Mouse (Mus musculus): ENCODE results near the gene Plcb3. TPM values are rescaled to one million over a fixed set of nuclear protein-coding genes. Genes with fewer than 3 reads are reported as not detected.
A peak's percentile ranks its signal among the peaks of the same experiment; 100 is the strongest.
"Not testable (repeated sequence)": the region's sequence is repeated elsewhere in the genome, so short reads cannot be mapped to it uniquely, and the experiment has no call there.

Gene Plcb3
- polyA plus RNA-seq, 1 experiment from 2014 or later = 11.2 TPM

DNA sequence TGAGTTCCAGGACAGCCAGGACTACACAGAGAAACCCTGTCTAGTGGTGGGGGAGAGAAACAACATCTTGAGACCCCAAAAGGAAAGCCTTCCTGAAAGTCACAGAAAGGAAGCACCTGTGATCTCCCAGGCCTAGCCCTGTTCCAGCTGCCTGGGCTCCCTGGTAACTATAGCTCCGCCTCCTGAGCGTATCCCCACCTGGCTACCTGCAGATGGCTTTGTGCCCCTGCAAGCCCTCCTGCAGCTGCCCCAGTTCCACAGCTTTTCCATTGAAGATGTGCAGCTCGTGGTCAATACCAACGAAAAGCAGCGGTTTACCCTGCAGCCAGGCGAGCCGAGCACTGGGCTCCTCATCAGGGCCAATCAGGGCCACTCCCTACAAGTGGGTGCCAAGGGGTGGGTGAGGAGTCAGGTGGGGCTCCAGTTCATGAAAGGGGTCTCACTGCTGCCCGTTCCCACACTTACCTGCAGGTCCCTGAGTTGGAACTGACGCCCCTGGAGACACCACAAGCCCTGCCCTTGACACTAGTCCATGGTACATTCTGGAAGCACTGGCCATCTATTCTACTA lies 21.5 kb upstream of the Plcb3 start:
- no peak for ATAC-seq (replicated peaks)

DNA sequence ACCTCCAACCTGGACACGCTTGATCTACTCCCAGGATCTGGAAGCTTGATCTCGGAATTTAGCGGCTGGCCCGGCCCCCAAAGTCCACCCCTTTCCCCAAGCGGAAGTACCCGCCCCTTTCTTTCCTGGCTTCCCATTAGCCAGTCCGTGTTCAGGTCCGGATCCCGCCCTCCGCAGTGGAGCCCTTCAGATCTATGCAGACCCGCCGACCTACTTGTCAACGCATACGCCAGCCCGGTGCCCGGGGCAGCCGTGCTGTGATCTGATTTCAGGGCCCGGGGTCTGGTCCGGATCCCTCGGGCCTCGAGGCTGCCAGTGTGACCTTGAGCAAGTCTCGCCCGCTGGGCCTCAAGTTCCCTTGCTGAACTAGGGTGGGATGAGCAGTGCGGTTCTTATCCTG lies 19.7 kb upstream of the Plcb3 start, which contains the start of the genes Nudt22 and Trpt1:
Nudt22 (minus strand) TSS at position 112 of the 400 bp plus-strand sequence.
Trpt1 (plus strand) TSS at position 126 of the 400 bp plus-strand sequence.
- under 1% methylated on average over 24 of the region's 24 CpGs for WGBS

More for the DNA sequence above, 21.5 kb upstream of the Plcb3 start:
- Histone ChIP-seq H3K4me3 (no peak overlapping the region), H3K4me2 (replicated peaks) (no peak overlapping the region), H3K4me1 (peaks cover 32% of the 10 kb centered on the region), H3K9ac (replicated peaks) (no peak overlapping the region), H3K36me3 (0 out of 2 replicates have a peak, but pooled peaks cover 9% of the 10 kb centered on the region), H3K27ac (replicated peaks) (no peak overlapping the region), H3K27me3 (no peaks in the 10 kb centered on the region), H3K9me3 (no peaks in the 10 kb centered on the region)
- 75% methylated on average over 9 of the region's 9 CpGs for WGBS

DNA sequence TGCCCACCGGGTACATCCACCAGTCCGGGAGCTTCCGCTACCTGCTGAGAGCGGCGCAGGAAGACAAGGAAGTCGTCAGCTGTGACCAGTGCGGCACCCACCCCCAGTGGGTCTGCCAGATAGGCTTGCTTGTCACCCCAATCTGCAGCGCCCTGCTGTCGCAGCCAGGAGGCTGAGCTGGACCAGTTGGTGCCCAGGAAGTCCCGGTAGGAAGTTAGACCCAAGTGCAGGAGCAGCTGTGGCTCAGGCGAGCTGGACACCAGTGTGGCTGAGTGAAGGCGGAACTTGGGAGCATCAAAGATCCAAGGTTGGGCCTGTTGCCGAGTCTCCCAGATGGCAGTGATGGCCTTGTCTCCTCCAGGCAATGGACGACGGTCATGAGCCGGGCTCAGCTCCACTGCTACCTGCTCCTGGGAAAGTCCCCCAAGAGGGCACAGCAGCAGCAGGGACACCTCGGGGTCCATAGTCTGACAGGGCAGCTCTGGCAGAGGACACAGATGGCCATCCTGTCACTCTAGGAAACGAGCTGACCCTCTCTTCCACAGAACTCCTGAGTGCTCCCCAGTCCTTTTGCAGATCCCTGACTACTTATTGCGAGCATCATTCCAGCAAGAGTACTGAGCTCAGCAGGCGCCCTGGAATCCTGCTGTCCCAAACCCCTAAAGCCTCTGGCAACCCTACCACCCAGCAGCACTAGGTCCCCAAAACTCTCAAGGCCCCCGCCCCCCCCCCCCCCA lies 19.2 kb upstream of the Plcb3 start:
- Histone ChIP-seq H3K4me3 (peak overlapping the region; percentile 60), H3K27ac (replicated peaks) (no peak overlapping the region), H3K4me1 (peaks cover 40% of the 10 kb centered on the region), H3K9me3 (no peaks in the 10 kb centered on the region), H3K36me3 (0 out of 2 replicates have a peak, but pooled peaks cover 9% of the 10 kb centered on the region), H3K4me2 (replicated peaks) (peak overlapping the region; percentile 82), H3K9ac (replicated peaks) (peak overlapping the region; percentile 67), H3K27me3 (no peaks in the 10 kb centered on the region)
- ATAC-seq (replicated peaks) = no peak
- WGBS = 50% methylated on average over 21 of the region's 21 CpGs

More for the DNA sequence above, 19.7 kb upstream of the Plcb3 start, which contains the start of the genes Nudt22 and Trpt1:
- peak within 1 kb of the TSS; percentile 63 for H3K27ac ChIP-seq (replicated peaks)
- H3K4me2 ChIP-seq (replicated peaks) = peak within 1 kb of the TSS; percentile 82
- 0 out of 2 replicates have a peak, but pooled peaks cover 9% of the 10 kb centered on the region for H3K36me3 ChIP-seq
- no peaks in the 10 kb centered on the region for H3K9me3 ChIP-seq
- no peaks in the 10 kb centered on the region for H3K27me3 ChIP-seq
- ATAC-seq (replicated peaks) = peak; percentile 65
- H3K4me1 ChIP-seq = peaks cover 40% of the 10 kb centered on the region
- H3K9ac ChIP-seq (replicated peaks) = peak within 1 kb of the TSS; percentile 67
- peak within 1 kb of the TSS; percentile 60 for H3K4me3 ChIP-seq

DNA sequence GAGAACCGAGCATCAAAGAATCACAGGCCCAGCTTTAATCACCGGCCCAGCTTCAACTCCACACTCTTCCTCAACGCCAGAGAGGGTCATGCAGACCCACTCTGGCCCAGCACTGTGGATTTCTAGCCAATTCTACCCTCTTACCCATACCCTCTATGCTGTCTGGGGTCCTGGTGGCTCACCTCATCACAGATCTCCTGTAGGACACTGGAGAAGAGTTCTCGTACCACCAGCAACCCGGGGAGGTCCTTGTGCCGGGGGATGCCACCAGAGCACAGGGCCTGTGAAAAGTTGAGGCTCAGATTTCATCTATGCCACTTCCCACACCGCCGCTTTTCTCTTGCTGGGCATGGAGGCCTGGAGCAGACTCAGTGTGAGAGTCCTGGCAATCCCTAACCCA lies 18.2 kb upstream of the Plcb3 start:
- H3K4me3 ChIP-seq = no peak overlapping the region
- H3K9me3 ChIP-seq = no peaks in the 10 kb centered on the region
- no peak overlapping the region for H3K4me2 ChIP-seq (replicated peaks)
- 84% methylated on average over 8 of the region's 8 CpGs for WGBS
- no peak for ATAC-seq (replicated peaks)
- H3K27me3 ChIP-seq = no peaks in the 10 kb centered on the region
- no peak overlapping the region for H3K27ac ChIP-seq (replicated peaks)
- H3K36me3 ChIP-seq = 0 out of 2 replicates have a peak, but pooled peaks cover 2% of the 10 kb centered on the region
- no peak overlapping the region for H3K9ac ChIP-seq (replicated peaks)
- peaks cover 40% of the 10 kb centered on the region for H3K4me1 ChIP-seq

DNA sequence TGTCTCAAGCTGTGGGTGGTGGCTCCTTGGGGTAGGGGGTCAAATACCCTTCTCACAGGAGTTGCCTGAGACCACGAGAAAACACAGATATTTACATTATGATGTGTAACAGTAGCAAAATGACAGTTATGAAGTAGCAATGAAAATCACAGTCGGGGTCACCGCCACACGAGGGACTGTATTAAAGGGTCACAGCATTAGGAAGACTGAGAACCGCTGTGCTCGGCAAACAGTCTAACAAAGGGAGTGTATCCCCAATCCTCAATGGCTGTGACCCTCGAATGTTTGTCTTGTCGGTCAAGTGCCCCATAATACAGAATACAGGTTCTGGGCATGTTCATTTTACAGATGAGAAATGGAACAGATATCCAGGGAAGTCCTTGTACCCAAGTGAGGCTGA lies 17.7 kb upstream of the Plcb3 start:
- H3K4me2 ChIP-seq (replicated peaks) = no peak overlapping the region
- H3K27ac ChIP-seq (replicated peaks) = no peak overlapping the region
- no peak for ATAC-seq (replicated peaks)
- no peak overlapping the region for H3K4me3 ChIP-seq
- no peak overlapping the region for H3K9ac ChIP-seq (replicated peaks)
- no peaks in the 10 kb centered on the region for H3K27me3 ChIP-seq
- peaks cover 40% of the 10 kb centered on the region for H3K4me1 ChIP-seq
- WGBS = 90% methylated on average over 8 of the region's 8 CpGs
- H3K36me3 ChIP-seq = no peaks in the 10 kb centered on the region
- H3K9me3 ChIP-seq = no peaks in the 10 kb centered on the region

DNA sequence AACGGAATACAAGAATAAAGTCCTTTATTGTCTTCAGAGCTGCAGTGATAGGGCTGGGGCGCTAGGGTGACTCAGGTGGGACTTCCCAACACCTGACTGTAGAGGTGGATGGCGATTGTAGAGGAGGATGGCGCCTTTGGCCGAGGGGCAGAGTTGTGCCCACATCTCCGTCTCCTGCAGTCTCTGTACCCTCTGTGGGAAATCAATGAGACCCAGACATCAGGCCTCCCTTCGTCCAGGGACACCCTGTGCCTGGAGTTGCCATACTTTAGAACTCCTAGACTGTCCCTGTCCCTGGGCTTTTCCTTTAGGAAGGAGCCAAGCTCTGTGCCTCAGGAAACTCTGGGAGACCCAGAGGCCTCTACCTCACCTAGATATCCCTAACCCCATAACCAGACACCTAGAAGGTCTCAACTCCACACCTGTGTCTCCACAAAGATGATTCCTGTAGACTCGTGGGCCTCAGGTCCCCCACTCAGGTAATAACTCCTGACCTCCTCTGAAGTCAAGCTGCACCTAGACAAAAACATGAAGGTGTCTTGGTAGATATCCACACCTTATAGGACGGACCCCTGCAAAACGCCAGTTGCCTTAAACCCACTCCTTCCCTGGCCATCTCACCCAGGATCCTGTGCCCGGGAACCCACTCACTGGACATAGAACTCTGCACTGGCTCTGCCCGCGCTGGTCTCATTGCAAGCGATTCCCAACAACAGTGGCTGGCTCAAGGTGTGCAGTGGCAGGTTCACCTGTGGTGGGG lies 16.9 kb upstream of the Plcb3 start:
- Histone ChIP-seq H3K4me2 (replicated peaks) (peak overlapping the region; percentile 92), H3K9me3 (no peaks in the 10 kb centered on the region), H3K27ac (replicated peaks) (peak overlapping the region; percentile 60), H3K27me3 (no peaks in the 10 kb centered on the region), H3K9ac (replicated peaks) (peak overlapping the region; percentile 62), H3K36me3 (no peaks in the 10 kb centered on the region), H3K4me1 (peaks cover 42% of the 10 kb centered on the region), H3K4me3 (peak overlapping the region; percentile 60)
- ATAC-seq (replicated peaks) = peak; percentile 14; the same call in 1 of the 2 replicates
- WGBS = 59% methylated on average over 14 of the region's 14 CpGs

DNA sequence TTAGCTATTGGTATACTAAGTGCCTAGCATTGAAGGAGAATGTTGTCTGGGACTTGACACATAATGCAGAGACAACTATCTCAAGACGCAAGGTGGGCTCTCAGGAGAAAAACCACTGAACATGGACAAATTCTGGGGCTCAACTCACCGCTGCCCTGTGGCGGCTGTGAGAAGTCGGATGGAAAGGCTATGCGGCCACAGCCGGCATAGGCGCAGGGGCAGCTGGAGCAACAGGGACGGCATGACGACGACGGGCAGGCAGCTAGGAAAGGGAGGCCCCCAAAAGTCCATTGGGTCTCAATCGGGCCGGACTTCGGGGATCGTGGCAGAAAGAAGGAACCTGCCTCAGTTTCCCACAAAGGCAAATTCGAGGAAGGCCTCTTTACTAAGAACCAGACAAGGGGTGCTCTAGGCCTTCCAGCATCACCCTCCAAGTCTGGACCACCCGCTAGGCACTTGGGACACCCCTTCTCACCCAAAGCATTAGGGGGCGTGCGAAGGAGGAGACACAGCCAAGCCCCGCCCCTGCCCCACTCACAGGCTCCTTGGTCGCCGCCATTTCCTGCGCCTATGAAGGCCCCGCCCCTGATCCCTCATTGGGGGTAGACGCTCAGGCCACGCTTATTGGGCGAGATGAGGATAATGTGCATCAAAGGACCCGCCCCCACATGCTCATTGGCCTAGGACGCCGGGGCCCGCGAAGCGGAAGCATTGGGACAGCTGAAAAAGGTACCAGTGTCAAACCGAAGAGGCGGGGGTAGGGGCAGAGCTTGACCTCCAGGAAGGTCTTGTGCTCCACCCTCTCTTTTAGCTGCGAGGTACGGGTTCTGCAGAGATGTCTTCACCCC lies 16.0 kb upstream of the Plcb3 start, which contains the start of gene Dnajc4:
Dnajc4 (minus strand) TSS at position 562 of the 848 bp plus-strand sequence.
- H3K9me3 ChIP-seq = no peaks in the 10 kb centered on the region
- H3K27ac ChIP-seq (replicated peaks) = peak within 1 kb of the TSS; percentile 60
- peak within 1 kb of the TSS; percentile 62 for H3K9ac ChIP-seq (replicated peaks)
- peak within 1 kb of the TSS; percentile 92 for H3K4me2 ChIP-seq (replicated peaks)
- H3K4me3 ChIP-seq = peak within 1 kb of the TSS; percentile 60
- H3K27me3 ChIP-seq = no peaks in the 10 kb centered on the region
- peak; percentile 95 for ATAC-seq (replicated peaks)
- WGBS = 1% methylated on average over 37 of the region's 37 CpGs
- H3K36me3 ChIP-seq = no peaks in the 10 kb centered on the region
- peaks cover 48% of the 10 kb centered on the region for H3K4me1 ChIP-seq

DNA sequence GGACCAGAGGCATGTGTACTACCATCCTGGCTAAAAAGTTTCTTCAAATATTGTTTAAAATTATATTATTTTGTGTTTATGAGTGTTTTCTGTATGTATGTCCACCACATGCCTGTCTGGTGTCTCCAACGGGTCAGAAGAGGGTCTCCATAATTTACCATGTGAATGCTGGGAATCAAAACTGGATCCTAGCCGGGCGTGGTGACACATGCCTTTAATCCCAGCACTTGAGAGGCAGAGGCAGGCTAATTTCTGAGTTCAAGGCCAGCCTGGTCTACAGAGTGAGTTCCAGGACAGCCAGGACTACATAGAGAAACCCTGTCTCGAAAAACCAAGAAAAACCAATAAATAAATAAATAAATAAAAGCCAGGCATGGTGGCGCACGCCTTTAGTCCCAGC lies 14.9 kb upstream of the Plcb3 start:
- ATAC-seq (replicated peaks); H3K27me3 ChIP-seq; H3K36me3 ChIP-seq; H3K9me3 ChIP-seq; H3K4me3 ChIP-seq; H3K27ac ChIP-seq (replicated peaks); H3K4me2 ChIP-seq (replicated peaks); H3K9ac ChIP-seq (replicated peaks): not testable (repeated sequence)
- WGBS = 92% methylated on average over 6 of the region's 6 CpGs
- H3K4me1 ChIP-seq = peaks cover 47% of the 10 kb centered on the region

DNA sequence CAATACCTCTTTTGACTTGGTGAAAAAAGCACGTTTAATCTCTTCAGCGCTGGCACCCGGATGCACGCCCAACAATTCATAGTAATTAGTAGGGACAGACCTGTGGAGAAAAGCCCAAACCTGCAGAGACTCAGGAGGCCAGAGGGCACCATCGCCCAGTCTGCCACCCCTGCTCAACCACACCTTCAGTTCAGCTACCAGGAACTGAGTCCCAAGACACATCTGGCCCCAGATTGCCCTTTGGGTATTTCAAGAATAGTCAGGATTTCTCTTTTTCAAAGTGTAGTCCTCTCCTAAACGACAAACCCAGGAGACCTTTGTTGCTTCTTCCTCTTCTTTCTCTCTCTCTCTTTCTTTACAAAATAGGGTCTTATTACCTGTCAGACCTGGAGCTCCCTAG lies 14.4 kb upstream of the Plcb3 start:
- H3K4me3 ChIP-seq = no peak overlapping the region
- 85% methylated on average over 6 of the region's 6 CpGs for WGBS
- no peaks in the 10 kb centered on the region for H3K9me3 ChIP-seq
- no peak overlapping the region for H3K4me2 ChIP-seq (replicated peaks)
- ATAC-seq (replicated peaks) = no peak
- no peak overlapping the region for H3K9ac ChIP-seq (replicated peaks)
- H3K36me3 ChIP-seq = no peaks in the 10 kb centered on the region
- no peak overlapping the region for H3K27ac ChIP-seq (replicated peaks)
- no peaks in the 10 kb centered on the region for H3K27me3 ChIP-seq
- peaks cover 47% of the 10 kb centered on the region for H3K4me1 ChIP-seq

DNA sequence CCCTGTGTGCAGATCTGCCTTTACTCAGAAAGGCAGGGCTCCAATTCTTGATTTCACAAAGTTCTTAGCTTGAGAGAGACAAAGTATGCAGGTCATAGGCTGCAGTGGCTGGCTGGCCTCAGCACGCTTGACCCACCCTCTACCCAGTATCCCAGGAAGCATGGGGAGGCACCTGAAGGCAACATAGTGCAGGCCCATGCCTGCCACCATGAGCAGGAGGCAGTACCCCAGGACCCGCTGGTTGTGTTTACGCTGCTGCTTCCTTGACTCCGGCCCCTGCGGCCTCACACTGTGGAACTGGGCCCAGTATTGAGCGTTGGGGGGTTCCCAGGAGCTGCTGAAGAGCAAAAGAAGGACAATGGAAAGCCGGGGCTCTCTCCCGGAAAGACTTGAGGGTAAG lies 13.0 kb upstream of the Plcb3 start:
- Histone ChIP-seq H3K4me3 (no peak overlapping the region), H3K9ac (replicated peaks) (no peak overlapping the region), H3K9me3 (no peaks in the 10 kb centered on the region), H3K4me1 (peaks cover 33% of the 10 kb centered on the region), H3K4me2 (replicated peaks) (no peak overlapping the region), H3K27ac (replicated peaks) (no peak overlapping the region), H3K27me3 (no peaks in the 10 kb centered on the region), H3K36me3 (0 out of 2 replicates have a peak, but pooled peaks cover 4% of the 10 kb centered on the region)
- no peak for ATAC-seq (replicated peaks)
- 89% methylated on average over 8 of the region's 8 CpGs for WGBS

DNA sequence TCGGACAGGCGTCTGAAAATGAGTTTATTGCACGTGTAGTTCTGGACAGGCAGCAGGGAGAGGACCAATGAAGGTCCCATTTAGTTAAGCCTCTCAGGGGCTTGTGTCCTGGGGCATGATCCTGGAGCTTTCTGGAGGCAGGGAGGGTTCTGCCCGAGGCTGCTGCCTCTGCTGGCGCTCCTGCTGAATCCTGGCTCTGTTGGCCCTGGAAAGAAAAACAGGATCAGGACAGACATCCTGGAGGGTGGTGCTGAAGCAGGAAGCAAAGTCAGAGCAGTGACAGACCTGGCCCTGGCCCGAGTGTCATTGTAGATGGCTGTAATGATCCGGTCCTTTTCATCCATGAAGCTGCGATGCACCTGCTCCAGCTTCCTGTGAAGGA lies 11.6 kb upstream of the Plcb3 start:
- peaks cover 29% of the 10 kb centered on the region for H3K4me1 ChIP-seq
- peak overlapping the region; percentile 74 for H3K9ac ChIP-seq (replicated peaks)
- H3K27ac ChIP-seq (replicated peaks) = peak overlapping the region; percentile 66
- WGBS = 5% methylated on average over 8 of the region's 8 CpGs
- H3K4me2 ChIP-seq (replicated peaks) = peak overlapping the region; percentile 75
- no peaks in the 10 kb centered on the region for H3K9me3 ChIP-seq
- peak overlapping the region; percentile 79 for H3K4me3 ChIP-seq
- no peaks in the 10 kb centered on the region for H3K27me3 ChIP-seq
- ATAC-seq (replicated peaks) = no peak
- 0 out of 2 replicates have a peak, but pooled peaks cover 9% of the 10 kb centered on the region for H3K36me3 ChIP-seq
